Mouse (Mus musculus) erythroblast, embryonic 14.5 days (primary cell): ENCODE results near the gene Defb45.

Experiments
- GATA1 ChIP-seq: IDR thresholded peaks from 2 replicates; pipeline ENCODE4 v1.6.1; 2012; ENCODE audit warnings: low read length, inconsistent platforms, mixed read lengths
- TAL1 ChIP-seq: IDR thresholded peaks from 3 replicates; pipeline ENCODE4 v1.6.1; 2012; ENCODE audit warnings: low read length, inconsistent platforms, mixed read lengths

DNA sequence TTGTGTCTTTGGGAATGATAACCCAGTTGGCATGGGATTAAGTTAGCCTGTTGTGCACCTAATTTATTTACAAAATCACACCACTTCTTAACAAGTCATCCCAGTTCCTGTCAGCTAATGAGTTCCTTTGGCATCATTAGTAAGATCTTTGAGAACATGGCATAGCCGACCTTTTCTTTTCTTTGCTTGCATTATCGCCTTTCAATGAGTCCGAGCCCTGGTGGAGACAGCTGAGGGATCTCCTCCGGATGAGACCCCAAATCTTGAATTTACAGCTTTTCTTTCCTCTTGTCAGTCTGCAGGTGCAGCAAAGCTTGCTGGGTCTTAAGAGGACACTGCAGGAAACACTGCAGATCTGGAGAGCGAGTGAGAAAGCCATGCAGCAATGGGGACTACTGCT is 30.2 kb downstream of the Defb45 start, which contains the start of gene Gm17416:
- TF ChIP-seq TAL1, result no peak
- no peak for TF ChIP-seq GATA1
